Mouse (Mus musculus) gonadal fat pad, adult 2 months (tissue): ENCODE measurements around the gene Kcp. TPM values are rescaled to one million over a fixed set of nuclear protein-coding genes. Genes with fewer than 3 reads are reported as not detected.

Experiments
- DNase-seq: peaks from one replicate; pipeline ENCODE4 v3.0.0-alpha.2; 2012; ENCODE audit warnings: low read depth
- polyA plus RNA-seq: library from polyadenylated mRNA; depleted of rRNA; stranded (reverse); fragments of >200 nt; gene quantifications from 2 replicates; pipeline ENCODE4 v1.2.3, GENCODE M21; 2012

The Kcp gene
- polyA plus RNA-seq, 1 experiment: 8.3 TPM

DNA sequence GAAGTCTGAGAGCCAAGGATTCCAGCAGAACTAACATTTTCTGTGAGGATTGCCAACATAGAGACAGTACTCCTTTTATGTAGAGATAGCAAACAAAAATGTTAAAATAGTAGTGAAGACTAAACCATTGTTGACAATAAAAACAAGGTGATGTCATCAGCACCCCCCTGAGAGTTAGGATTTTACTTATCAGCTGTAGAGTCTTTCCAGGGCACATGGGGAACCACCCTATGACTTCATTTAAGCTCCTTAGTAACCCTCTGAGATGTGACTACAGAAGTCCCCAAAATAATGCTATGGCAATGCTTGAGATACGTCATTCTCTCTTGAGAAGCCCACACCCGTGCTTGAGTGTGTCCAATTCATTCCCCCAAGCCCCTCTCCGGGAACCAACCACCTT, 44.4 kb downstream of the Kcp start:
- DNase-seq: no peak

DNA sequence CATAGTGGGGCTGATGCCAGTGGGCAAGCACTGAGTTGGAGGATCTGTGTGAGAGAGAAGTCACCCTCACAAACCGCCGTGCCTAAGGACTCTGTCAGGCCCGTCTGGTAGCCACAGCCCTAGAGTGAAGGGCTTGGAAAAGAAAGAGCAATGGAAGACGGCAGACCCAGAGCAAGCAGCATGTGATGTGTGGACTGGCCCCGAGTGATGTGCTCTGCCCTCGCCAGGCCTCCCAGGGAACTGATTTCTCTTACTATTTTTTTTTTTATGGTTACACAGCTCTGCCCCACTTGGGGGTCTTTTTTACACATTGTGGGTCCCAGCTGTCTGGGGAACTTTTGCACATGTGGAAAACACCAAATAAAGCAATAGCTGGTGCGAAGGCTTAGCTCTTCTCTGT, 46.2 kb downstream of the Kcp start:
- no peak for DNase-seq

DNA sequence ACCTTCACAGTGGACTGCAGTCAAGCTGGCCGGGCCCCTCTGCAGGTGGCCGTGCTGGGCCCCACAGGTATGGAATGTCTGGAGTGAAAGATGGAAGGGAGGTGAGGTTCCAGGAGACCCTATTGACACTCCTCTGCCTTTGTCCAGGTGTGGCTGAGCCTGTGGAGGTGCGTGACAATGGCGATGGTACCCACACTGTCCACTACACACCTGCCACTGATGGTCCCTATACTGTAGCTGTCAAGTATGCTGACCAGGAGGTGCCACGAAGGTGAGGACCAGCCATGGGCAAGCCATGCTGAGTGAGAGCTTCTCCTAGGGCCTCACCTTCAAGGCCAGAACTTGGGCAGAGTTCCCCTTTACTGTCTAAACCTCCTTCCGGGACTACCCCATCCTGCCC, 57.1 kb downstream of the Kcp start:
- no peak for DNase-seq

DNA sequence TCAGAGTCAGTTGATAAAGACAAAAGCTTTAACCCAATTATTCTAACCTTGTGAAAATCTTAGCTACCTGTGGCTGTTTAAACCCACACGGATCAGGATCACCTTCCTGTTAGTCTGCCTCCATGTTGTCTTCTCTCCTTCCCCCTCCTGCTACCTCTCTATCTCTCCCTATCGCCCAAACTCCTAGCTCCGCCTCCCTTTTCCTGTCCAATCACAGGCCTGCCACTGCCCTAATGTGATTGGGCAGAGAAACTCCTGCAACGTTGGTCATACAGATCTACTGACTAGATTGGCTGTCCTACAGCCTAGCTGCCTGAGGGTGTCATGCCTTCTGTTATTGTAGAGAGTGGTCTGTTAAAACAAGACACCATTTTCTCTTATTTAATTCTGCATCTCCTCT, 57.9 kb downstream of the Kcp start:
- DNase-seq: no peak

DNA sequence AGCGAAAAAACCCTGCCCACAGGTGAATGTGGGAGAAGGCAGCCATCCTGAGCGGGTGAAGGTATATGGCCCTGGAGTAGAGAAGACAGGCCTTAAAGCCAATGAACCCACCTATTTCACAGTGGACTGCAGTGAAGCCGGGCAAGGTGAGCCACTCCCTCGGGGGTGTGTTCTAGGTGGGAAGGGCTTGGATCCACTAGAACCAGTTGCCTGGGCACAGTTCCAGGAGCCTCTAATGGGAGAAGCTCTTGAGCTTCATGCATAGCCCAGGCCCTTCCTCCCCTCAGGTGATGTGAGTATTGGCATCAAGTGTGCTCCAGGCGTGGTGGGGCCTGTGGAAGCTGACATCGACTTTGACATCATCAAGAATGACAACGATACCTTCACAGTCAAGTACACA, 62.4 kb downstream of the Kcp start:
- no peak for DNase-seq

DNA sequence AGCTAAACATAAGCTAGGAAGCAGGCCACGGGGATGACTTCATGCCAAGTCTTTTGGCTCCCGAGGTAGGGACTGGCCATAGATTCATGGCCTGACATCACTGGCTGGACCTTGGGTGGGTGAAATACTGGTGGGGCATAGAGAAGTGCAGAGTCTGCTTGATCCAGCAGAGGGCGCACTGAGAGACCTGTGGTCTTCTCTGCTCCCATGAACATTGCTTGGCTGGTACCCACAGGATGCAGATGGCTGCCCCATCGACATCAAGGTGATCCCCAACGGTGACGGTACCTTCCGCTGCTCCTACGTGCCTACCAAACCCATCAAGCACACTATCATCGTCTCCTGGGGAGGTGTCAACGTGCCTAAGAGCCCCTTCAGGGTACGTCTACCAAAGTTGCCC, 63.0 kb downstream of the Kcp start:
- no peak for DNase-seq

DNA sequence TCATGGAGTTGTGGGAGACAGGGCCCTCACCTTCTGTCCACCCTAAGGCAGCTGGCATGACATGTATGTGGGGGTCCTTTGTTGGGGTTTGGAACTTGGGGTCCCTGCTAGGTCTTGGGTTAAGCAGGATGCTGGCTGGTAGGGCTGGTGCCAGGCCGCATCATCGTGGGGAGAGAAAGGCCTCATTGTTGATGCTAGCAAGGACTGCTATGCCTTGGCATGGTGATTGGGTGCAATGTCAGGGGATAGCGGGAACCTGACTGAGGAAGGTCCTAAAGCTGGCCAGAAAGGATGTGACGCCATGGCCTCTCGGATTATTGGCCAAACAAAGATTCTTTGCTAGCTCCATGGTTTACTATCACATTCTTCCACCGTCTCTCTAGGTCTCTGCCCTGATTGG, 68.0 kb downstream of the Kcp start:
- DNase-seq: no peak

DNA sequence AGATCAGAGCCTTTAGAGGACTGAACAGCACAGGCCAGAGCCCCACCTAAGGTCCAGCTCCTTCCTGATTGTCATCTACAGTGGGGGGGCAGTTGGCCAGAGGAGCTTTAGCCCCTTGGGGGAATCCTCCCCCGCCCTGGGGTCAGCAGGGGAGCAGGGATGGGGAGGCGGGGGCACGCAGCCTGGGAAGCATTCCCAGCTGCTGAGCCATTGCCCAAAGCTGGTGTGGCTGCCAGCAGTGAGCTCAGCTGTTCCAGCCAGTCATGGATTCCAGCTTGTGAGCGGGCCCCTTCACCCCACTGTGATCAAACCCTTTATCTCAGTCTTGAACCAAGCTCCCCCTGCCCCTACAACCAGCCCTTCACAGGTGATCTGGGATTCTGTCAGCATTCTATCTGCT, 68.5 kb downstream of the Kcp start:
- DNase-seq: no peak

DNA sequence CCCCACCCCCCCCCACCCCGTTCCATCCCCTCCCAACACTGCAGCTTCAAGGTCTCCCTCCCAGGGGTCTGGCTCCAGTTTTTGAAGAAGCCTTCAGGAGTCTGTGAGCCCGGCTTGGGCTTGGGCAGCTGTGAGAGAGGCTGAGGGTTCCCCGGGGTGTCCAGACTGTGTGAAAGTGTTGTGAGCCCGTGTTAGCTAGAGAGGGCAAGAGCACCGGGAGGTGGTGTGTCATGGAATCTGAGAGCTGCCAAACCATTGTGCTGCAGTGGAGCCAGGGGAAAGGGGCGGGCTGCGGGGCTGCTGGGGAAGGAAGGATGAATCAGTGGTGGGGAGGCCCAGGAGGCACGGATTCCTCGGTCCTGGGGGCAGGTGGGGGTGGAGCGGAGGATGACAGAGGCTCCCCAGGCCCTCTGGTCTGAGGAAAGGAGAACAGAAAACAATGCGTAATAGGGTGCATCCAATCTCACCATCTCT, 71.3 kb downstream of the Kcp start:
- DNase-seq: no peak

DNA sequence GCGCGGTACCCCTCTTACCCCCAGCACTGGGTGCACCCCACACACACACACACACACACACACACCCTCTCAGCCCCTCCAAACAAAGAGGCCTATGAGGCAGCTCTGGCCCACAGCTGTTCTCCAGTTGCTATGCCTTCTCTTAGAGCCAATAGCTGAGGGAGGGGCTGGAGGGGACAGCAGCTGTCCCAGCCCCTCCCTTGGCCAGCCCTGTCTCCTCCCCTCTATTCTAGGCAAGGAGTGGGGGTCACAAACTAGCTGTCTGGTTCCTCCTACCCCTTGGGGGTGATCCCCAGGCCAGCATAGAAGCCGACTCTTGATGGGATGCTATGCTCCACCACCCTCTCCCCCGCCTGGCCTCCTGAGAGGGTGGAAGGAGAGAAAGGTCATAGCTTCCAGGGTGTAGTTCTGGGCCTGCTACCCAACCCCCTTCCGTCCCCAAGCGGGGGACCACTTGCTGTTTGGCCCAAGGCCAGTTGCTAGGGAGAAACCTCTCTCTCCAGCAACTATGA, 71.8 kb downstream of the Kcp start:
- DNase-seq: no peak

DNA sequence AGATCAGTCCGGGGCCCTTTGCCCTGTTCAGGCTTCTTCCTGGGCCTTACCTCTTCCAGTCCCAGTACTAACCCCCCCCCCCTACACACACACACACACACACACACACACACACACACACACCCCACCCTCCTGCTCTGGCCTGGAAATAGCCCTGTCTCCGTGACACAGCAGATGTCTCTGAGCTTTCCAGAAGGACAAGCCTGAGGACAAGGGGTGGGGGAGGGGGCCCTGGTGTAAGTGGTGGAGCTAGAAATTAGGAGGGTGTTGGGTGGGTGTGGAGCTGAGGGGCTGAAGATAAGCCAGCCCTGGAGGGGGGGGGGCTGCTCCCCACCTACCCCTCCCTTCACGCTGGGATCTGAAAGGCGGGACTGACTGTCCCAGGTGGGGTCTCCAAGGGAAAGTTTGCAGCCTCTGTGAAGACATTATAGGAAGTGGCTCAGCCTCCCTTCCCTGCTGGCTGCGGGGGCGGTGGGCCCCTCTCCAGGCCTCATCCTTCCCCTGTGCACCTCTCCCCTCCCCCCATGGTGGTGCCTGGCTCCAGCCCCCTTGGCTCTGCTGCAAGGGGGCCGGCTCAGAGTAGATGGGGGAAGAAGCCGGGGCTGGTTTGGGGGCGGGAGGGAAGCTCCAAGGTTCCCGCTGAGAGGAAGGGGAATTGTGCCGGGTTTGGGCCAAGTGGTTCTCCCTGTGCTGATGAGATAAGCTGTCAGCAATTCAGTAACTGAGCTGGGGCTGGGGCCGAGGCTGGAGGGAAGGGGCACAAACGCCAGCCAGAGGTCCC, 72.7 kb downstream of the Kcp start:
- no peak for DNase-seq

DNA sequence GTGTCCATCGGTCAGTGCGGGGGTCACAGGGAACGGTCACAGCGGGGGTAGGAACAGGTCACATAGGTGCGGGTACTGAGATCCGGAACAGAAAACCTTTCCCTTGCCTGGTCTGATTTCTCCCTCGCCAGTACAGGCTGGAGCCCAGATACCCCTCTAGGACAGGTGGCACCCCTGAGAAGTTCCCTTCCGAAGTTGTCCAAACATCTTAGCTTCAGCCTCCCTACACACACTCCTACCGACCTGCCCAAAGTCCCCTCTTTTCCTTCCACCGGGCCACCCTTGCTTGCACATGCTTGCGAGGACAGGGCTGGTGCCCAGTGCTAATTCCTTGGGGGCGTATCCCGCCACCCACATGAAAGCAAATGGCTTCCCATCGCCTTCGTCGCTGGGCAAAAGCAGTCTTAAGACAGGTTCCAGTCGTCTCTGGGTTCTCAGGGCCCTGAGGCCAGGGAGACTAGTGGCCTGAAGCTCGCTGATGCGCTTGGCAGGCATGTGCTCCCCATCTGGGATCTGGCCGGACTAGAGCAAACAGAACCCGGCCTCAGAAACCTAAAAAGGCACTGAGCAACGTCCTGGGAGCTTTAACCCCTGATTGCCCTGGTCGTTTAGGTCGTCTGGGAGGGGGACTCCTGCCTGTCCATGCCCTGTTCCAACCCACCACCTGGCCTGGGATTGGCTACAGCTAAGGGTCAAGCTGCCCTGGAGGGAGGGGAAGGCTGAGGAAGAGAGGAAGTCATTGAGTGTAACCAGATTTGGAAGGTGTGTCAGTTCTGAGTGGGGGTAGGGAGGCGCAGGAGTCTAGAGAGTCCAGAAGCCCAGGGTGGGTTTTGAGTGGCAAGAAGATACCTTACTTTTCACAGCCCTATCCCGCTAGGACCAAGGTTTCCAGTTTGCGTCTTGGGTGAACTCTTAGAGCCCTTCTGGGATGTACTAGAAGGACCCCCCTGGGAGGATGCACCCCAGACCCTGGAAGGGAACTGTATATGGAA, 73.7 kb downstream of the Kcp start:
- no peak for DNase-seq

DNA sequence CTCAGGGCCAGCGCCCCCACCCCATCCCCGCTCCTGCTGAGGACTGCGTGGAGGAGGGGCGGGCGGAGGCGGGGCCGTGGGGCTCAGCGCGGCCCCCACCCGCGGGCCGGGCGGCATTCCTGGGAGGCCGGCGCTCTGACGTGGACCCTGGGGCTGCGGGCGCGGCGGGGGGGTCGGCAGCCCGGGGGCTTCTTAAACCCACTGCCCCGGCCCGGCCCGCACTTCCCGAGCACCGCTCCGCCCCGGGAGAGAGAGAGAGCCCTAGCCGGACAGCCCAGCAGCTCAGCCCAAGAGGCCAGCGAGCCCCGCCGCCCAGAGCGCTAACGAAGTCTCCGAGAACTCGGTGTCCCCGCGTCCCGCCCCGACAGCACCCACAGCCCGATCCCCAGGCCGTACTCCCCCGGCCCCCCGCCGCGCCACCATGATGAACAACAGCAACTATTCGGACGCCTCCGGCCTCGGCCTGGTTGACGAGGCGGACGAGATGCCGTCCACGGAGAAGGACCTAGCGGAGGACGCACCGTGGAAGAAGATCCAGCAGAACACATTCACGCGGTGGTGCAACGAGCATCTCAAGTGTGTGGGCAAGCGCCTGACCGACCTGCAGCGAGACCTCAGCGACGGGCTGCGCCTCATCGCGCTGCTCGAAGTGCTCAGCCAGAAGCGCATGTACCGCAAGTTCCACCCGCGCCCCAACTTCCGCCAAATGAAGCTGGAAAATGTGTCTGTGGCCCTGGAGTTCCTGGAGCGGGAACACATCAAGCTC, 74.5 kb downstream of the Kcp start, which contains the start of gene Flnc:
Gene Flnc, plus strand, starts transcription at position 219 of the 766 bp plus-strand sequence.
- DNase-seq: no peak

DNA sequence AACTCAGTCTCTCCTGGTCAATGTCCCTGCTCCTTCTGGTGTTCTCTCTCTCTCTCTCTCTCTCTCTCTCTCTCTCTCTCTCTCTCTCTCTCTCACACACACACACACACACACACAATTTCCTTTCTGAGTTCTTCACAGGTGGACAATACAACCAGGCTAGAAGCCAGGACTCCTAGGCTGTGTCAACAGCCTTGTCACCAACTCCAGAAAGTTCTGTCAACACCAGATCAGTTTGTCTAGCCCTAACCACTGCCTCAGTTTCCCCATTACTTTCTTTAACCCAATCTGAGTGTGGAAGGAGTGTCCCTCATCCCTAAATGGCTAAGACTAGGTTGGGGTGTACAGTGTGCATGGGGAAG, 75.1 kb downstream of the Kcp start:
- DNase-seq: no peak

DNA sequence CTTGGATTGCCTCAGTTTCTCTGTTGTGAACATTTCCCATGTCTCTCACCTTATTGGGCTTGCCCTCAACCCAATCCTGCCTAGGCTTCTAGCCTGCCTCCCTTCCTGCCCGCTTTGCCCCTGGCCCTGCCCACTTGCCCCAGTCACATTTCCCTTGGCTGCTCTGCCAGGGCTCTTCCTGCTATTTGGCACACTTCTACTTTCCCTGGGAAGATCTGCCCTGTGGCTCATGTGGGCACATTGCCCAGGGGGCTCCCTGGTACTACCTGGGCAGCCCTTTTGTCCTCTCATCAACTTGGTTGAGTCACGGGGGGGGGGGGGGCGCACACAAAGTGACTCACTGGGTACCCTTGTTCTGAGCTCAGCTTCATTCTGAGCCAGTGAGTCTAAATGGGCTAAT, 75.6 kb downstream of the Kcp start:
- DNase-seq: no peak

DNA sequence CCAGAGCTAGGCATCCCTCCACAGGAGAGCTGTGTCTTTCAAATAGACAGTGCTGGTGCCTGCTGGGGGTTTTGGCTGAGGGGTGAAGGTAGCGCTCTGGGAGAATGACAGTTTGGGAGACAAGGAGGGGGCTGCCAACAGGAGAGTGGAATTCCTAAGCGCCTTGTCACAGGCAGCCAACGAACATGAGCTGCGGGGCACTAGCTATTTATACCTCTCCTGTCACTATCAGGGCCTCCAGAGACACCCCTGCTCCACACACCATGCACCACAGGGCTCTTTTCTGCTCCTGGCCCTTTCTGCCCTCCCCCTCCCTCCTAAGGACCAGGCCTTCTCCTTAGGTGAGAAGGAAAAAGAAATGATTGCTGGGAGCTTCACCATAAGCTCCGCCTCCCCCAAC, 76.3 kb downstream of the Kcp start:
- no peak for DNase-seq

DNA sequence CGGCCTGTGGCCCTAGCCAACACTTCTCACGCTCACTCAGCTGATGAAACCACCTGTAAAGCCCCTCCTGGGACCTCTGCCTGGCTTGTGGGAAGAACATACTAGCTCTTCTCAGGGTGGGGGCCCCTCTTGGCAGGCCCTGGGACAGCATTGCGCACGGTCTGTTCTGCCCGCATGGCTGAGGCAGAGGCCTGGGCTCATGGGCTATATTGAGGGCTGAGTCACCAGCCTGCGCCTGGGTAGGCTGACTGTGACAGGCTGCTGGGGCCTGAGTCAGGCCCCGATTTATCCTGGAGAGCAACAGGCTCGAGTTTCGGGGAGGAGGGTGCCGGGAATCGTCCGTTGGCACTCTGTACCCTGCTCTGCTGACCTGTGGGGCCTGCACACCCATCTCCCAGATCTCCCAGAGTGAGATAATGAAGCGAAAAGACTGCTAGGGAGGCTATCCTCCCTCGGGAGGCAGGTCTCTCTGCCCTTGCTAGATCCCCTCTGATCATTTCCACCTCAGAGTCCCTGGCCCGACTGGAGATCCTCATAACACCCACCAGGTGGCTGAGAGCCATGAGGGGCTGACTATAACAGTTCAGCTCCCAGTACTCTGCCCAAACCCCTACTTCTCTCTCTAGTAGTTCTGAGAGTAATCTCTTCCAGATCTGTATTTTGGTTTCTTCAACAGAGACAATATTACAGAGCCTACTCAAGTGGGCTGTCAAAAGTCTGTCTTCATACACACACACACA, 76.9 kb downstream of the Kcp start:
- DNase-seq: no peak

DNA sequence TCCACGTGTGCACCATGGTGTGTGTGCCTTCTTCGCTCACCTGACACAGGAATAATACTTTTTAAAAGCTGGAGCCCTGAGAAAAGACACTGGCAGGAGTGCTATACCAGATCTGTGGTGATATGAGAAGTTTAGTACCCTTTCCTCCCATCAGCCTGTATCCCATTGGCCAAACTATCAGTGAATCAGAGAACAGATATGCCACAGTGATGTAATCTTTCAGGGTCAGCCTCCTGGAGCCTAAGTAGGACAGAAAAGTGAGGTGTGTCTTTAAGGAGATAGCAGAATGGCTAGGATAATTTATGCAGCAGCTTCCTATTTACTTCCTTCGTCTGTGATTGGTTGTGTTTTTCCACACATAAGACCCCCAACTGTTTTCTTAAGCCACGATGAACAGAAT, 79.6 kb downstream of the Kcp start:
- no peak for DNase-seq

DNA sequence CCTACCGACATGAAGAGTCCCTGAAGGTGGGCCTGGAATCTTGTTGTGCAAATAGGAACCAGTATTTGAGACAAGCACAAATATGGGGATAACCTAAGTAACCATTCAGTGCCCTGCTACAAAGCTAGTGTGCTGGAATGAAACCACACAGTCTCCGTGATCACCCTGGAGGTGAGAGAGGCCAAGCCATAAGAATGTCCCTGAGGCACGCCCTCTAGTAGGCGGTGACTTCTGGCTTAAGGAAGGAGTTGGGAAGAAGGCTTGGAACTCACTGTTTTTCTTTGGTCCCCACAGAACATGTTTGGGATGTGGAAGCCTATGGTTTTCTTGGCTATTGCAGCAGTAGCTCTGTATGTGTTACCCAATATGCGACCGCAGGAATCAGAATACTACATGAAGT, 81.4 kb downstream of the Kcp start:
- no peak for DNase-seq

DNA sequence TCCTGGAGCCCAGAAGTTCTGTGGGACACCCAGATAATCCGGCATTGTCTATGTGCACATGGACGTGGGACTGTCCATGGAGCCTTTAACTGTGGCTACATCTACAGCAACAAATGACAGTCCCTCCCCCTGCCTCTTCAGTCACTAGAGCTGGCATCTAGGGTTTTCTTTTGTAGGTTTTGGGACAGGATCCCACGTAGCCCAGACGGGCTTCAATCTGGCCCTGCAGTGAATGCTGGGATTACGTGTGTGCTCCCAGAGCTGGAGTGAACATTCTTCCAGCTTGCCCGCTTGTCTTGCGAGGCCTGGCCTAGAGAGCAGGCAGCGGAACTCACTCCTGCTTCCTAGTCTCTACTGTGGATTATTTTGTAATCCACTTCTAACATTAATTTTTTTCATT, 82.6 kb downstream of the Kcp start:
- no peak for DNase-seq
